Mouse (Mus musculus) right cerebral cortex, adult 2 months (tissue): ENCODE results near the gene Fnbp1l.
A peak's percentile ranks its signal among the peaks of the same experiment; 100 is the strongest.

Experiments used
- DNase-seq, 2 experiments: peaks; one replicate each; pipeline ENCODE4 v3.0.0; 2021 to 2022; ENCODE audit warnings: low spot score in 2 of 2

The Fnbp1l gene

DNA sequence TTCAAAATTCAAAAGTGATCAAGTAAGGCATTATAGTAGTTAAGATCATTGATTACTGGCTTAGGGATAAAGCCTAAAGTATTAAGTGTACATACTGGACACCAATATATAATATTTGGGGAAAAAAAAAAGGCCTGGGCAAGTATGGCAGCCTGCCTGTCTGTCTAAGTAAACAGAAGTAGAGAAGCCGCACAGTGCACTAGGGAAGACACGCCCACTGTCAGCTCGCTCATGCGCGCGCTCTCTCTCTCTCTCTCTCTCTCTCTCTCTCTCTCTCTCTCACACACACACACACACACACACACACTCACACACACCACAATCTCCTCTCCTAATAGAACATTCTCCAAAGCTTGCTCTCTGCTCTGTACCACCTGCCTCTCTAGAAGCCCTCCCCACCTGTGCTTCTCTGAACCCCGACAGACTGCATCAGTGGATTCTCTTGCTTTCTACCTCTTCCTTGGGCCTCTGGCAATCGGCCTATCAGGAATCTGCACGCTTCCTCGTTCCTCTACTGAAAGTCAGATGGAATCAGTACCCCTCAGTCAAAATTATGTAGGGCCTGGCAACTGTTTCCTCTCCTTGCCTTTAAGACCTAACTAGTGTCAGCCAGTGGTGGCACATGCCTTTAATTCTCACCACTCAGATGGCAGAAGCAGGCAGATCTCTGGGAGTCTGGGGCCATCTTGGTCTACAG lies 13.3 kb downstream of the Fnbp1l start:
- no peak for DNase-seq

DNA sequence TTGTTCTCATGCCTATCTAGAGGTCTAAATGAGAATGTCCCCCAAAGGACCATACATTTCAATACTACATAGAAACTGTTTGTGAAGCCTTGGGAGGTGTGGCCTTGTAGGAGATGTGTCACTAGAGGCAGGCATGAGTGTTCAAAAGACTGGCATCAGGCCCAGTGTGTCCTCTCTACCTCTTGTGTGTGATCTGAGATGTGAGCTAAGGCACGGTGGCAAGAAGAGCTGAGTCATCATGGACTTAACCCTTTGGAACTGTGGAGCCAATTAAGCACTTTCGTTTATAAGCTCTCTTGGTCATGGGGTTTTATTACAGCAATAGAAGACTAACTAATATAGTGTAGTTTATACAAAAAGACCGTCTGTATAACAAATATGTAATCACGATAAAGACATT lies 16.3 kb downstream of the Fnbp1l start:
- no peak for DNase-seq

DNA sequence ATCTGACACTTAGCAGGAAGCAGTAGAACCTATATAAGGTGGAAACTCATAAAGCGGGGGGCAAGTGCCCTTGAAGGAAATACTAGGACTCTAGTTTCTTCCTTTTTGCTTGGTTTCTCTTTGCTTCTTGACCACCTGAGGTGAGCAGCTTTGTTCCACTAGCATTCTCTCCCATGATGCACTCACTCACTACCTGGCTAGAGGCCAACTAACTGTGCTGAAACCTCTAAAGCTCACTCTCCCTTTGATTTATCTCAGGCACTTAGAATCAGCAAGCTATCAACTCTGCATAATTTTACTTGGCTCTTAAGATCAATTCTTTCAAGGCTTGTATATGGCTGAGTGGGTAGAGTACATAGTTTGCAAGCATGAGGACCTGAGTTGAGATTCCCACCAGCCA lies 17.1 kb downstream of the Fnbp1l start:
- DNase-seq: no peak

DNA sequence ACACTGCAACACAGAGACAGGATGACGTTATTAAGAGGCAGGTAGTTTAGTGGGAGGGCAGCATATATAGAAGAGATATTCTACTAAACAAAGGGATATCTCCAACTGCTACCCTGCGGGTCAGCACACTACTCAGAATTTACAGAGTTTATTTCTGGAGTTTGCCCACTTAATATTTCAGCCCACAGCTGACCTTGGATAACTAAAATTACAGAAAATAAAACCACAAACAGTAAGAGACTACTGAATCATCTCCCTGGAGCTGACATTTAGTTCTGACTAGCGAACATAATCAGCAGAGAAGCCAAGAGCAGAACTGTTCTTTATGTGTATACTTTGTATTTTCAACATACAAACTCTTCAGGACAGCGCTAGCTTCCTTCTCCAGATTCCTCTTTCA lies 20.2 kb downstream of the Fnbp1l start:
- no peak for DNase-seq

DNA sequence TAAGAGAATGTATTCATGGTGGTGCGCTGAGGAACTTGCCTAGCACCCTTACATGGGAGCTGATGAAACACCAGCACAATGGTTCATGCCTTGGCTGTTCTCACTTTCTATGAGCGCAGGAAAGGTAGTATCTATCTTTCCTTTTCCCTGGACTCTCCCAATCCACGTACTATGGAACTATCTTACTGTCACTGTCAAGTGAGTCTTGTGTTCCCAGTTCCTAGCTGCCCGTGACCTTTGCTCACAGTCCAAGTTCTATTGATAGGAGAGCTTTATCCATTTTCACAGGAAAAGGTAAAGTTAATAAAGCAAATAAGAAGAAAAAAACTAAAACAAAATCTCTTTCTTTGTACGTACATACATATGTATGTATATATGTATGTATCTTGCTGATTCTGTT lies 28.7 kb downstream of the Fnbp1l start:
- no peak for DNase-seq

DNA sequence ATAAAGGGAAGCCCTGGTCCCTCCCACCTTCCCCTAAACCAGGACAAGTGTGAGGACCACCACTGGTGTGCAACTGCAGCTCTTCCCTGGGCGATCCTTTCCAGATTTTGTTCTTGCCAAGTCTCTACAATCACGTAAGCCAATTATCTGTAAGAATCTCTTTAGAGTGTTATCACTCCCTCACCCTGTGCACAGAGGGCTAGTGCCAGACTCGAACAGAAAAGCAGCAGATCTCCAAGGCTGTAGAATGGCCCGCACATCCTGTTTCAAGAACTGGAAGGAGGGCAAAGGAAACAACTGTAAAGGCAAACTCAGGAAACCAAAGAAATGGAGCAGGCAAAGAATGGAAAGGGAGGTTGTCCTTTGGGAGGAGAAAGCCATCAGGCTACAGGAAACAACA lies 29.2 kb downstream of the Fnbp1l start:
- no peak for DNase-seq

DNA sequence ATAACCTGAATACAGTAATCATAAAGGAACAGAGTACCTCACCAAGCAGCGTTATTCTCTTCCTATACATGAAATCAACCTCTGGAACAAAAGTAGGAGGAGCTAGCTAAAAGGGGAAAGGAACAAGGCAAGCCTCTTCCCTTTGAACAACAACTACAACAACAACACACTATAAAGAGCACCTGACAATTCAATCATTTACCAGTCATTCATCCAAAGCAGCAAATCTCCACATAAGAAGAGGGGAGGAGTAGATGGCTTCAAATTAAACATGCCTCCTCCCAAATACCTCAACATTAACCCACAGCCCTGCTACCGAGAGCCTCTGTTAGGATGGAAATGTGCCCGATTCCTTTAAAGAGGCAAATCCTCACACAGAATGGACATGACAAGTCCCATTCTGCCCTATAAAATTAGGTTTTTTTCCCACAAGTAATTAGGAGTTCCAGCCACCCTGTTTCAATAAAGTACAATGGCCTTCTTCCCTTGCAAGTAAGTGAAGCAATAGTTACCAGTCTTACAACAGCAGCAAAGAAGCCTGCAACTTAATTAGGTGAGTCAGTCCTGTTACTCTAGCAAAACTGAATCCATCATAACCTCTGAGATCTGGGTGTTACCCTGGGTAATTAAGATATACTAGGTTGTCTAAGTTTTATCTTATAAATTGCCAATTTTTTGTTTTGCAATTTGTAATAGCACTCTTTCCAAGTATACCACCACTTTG lies 32.4 kb downstream of the Fnbp1l start:
- DNase-seq: no peak

DNA sequence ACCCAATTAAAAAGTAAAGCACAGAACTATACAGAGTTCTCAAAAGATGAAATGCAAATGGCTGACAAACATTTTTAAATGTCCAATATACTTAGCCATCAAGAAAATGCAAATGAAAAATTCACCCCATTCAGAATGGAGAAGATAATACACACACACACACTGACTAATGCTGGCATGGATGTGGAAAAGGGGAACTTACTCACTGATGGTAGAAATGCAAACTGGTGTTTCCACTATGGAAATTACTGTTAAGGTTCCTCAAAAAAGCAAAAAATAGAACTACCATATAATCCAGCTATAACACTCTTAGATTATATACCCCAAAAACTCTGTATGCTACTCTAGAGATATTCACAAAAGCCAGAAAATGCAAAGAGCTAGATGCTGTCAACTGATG lies 42.2 kb downstream of the Fnbp1l start:
- DNase-seq: no peak

DNA sequence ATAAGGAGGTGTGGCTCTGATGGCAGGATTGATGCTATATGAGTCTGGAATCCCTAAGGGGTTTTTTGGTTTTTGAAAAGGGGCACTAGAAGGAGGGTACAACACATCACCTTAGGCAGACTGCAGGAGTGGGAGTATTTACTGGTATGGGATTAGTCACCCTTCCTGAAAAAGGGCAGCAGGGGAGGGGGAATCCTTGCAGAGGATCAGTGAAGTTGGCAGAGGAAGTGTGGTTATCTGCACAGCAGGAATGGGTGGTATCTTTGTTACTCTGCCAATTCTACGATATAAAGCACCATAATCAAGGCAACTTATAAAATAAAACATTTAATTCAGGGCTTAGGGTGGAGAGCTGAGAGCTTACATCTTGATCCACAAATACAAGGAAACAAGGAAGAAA lies 44.6 kb downstream of the Fnbp1l start:
- DNase-seq: no peak

DNA sequence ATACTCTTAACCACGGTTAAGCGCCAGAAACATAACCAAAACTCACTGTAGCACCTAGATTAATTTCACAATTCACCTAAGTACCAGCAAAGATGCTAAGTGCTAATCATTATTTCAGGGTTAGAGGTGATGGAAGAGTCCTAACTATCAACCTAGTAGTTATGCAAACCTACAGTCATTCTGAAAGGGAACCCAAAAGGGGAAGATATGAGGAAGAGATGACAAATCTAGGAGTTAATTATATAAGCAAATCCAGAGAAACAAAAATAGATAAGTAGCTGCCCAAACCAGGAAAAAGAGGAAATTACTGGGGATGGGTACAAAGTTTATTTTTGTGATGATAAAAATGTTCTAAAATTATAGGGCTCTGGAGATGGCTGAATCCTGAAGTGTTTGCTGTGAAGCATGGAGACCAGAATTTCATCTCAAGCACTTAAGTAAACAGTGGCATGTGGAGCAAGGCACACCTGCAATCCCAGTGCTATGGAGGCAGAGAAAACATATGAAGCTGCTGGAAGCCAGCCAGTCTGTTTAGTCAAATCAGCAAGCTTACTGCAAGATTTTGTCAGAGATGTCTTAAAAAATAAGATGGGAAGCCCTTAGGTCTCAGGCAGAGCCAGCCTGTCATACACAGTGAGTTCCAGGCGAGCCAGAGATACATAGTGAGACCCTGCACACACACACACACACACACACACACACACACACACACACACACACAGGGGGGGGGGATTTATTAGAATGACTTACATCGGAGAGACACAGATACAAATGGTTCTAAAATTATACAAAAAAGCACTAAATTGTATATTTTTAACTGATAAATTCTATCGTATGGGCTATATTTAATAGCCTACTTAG lies 45.9 kb downstream of the Fnbp1l start:
- peak; percentile 62 to 74 for DNase-seq

DNA sequence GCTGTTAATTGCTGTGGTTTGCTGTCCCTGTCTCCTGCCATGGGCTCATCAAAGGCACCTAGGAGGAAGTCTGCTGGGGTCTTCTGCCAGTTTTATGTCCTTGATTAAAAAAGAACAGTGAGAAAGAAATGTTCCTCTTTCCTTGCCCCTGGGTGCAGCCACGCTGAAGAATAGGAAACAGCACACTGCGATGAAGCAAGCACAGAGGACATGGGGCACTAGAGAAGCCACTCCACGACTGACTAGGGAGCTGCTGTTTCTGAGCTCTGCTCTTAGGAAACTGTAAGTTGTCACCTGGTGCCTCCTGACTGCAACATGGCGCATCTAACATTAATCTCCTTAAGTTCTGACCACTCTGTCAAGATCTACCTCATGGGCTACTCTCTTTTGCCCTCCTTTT lies 53.0 kb downstream of the Fnbp1l start:
- DNase-seq: no peak

DNA sequence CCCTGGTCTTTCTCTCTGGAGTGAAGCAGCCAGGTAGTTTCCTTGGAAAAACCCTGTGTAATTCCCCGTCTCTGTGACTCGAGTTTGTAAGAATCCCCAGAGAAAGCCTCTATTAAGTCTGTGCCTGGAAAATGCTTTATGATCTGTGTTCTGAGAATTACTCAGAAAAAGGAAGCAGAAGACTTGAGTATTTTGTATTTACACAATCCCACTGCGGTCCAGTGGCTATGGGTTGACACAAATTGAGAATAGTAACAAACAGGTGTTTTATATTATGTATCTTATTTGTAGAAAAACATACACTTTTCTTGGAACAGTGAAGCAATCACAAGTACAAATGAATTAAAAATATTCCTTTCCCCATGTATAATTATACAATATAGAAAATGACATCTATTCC lies 53.4 kb downstream of the Fnbp1l start:
- DNase-seq: no peak

DNA sequence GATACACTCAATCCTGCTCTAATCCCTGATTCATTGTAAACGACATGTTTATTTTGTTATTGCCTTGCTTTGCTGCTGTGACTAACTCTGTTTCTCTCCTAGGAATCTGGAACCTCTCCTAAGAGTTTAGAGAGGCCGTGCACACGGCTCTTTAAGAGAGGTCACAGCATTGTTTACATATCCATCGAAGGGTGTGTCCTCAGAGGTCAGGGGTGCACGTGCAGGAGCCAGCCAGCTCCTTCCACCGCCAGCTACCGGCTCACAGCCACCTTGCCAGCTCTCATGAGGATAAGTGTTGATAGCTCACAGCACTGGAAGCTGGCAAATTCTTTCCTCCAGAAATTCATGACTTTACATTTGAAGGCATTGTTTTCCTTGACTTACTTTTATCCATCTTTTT lies 54.2 kb downstream of the Fnbp1l start:
- DNase-seq: no peak

DNA sequence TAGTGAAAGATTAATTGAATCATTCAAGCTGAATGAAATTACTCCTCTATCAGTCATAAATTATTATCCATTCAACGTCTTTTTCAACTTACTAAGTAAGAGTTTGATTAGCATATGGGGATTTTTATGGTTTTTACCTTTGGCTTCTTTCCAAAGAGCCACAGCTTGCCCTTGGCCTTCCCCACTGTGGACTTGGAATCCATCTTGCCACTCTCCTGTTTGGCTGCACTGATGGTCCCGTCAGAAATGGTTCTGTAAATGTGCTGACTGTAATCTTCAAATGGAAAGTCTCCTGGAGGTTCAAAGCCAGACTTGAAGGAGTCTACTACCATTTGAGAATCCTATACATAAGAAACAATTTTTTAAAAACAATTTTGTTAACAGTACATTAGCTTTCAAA lies 61.7 kb downstream of the Fnbp1l start:
- no peak for DNase-seq

DNA sequence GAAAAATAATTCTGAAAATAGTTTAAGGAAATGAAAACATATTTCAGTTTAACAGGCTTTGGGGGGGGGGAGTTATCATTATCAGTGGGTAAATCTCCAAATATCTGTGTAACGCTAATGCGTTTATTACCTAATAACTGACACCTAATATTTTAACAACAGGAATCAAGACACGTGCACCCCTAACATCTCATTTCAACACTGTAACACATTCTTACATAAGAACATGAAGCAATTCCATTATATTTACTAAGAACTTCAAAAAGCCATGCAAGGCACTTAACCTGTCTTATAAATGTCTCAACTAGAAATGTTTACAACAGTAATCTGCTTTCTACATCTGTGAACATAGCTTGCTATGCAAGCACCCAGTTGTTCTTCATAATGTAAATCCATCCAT lies 68.3 kb downstream of the Fnbp1l start:
- no peak for DNase-seq

DNA sequence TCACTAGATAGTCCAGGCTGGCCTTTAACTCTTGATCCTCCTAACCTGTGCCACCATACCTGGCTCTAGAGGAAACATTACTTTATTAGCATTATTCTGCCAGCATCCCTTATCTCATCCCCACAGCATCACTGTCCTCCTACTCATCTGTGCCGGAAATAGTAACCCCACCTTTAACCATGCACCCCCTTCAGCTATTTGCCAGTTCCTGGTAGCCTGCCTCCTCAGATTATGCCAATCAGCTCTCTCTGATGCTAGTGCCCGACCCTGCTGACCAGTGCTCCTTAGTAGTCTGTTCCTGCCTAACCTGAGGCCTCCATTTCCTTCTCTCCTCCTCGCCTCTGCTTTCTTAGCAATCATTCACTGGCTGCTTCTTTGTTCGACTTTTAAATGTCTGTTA lies 72.0 kb downstream of the Fnbp1l start:
- DNase-seq: peak; percentile 27 to 41

DNA sequence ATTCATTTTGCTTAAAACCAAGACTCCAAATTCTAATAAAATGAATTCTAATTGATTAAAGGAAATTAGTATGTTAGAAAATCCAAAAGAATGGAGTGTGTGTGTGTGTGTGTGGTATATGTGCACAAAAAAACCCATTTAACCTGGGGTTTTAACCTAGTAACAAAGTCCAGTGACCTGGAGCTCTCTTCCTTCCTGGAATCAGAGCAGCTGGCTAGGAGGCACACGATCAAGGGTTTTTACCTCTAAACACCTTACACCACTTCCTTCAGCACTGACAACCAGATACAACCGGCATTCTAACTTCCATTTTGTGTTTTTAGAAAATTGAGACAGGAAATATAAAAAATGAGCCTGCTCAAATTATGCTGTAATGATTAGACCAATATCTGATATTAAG lies 74.2 kb downstream of the Fnbp1l start:
- no peak for DNase-seq

DNA sequence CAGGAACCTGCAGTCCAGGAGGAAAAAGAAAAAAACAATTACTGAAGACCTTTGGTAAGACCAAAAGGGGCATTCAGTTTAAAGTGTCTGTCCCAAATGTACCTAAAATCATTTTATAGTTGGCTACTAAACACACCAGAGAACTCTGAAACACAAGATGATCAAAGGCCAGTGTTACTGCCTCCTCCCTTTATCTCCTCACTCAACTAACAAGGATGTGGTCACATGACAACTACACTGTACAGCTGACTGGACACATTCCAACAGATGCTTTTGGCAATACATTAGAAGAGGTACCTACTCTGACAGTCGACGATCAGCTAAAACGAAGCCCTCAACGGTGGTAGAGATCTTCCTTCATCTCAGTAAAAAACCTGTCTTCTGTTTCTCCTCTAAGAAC lies 78.6 kb downstream of the Fnbp1l start:
- DNase-seq: no peak

DNA sequence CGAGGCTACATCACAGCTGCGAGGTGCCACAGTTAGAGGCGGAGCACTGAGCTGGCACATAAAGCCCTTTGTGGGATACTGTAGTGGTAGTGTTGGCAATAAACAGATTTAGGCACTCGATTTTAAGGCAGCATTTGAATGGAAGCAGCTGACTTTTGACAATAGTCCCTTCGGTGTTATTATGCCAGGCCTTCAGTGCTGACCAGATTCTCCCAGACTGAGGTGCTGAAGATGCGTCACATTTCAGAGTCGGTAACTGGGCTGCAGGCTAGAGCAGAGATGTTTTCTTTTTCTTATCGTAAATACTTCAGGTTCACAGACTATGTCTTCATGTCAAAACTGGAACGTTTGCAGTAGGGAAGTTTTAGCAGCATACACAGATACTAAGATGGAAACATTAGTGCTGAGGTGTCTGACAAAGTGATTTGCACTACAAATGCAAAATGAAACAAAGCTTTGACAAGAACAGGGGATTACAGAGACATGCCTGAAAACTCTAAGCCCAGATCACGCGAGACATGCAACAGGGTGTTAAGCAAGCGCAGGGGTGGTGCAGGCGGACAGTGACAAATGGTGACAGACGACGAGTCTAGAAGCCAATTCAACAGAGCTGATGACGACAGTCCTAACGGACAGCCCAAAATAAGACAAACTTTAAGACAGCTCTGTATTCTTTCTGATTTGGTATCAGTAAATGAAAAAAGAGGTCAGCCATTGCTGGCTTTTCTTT lies 79.4 kb downstream of the Fnbp1l start:
- DNase-seq: no peak

DNA sequence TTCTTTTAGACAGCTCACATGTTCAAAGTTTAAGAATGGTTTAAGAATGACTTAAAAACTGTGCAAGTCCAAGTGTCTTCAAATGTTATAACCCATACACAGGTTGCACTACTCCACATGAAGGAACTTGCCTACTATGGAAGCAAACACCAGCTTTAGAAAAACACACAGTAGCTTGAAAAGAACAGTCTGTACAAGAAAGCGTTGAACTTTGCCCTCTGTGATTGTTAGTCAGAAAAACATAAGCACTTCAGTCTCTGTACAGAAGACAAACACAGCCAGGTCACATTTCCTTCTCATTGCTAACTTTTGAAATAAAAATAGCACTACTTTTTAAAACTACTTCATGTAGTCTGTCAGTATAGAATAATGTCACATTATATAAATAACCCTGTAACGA lies 80.7 kb downstream of the Fnbp1l start:
- DNase-seq: no peak

DNA sequence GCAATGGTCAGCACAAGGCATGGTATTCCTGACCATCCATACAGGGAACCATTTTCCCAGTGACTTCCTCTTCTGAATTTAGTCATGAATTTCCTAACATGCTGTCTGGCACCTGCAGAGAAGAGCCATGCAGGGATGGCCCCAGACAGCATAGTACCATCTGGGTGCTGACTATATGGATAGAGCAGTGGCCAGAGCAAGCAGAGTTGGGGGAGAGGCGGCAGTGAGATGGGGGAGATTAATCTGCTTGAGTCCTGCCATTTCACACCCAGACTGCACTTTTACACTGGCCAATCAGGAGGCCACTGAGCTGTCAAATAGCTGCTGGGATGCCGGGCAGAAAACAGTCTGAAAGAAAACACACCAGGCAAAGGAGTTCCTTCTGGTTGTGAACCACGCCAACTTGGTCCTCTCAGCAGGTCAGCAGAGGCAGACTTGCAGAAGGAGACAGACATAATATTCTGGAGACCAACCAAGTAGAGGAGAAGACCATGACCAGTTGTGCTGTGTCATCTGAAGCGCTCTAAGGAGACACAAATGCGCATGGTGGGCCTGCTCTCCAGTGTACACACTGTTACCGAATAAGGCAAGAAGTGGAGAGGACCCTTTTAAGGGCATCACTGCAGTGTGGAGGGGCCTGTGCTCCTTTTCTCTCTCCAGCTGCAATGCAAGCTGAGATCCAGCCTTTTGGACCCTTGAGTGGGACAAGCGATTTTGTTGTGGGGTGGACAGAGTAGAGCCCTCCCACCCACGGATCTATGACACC lies 83.4 kb downstream of the Fnbp1l start:
- peak in 1 of 2 experiments; percentile 1 for DNase-seq
